Mouse (Mus musculus): ENCODE measurements around the gene Traf3ip3. TPM values are rescaled to one million over a fixed set of nuclear protein-coding genes. Genes with fewer than 3 reads are reported as not detected.
A peak's percentile ranks its signal among the peaks of the same experiment; 100 is the strongest.

The Traf3ip3 gene
- total and polyA plus RNA-seq, 2 experiments, result 0.65 to 0.88 TPM

GRCm38 (mm10) chr1:193230531-193230930, 29.0 kb upstream of the Traf3ip3 start:
- Histone ChIP-seq H3K79me2 (ENCODE audit: control insufficient read depth, insufficient read depth, low read length) (no peaks in the 10 kb centered on the region), H3K4me1 (ENCODE audit: control insufficient read depth, insufficient read depth, low read length) (peaks cover 20% of the 10 kb centered on the region), H3K27me3 (ENCODE audit: control insufficient read depth, insufficient read depth, low read length) (no peaks in the 10 kb centered on the region), H3K36me3 (ENCODE audit: control insufficient read depth, insufficient read depth, low read length) (peaks cover 8% of the 10 kb centered on the region; the same call in 1 of the 2 replicates), H3K27ac (replicated peaks; ENCODE audit: insufficient read depth, low read depth, low read length) (peak overlapping the region; percentile 90), H3K9ac (ENCODE audit: low read depth, low read length) (no peak overlapping the region), H3K4me3 (ENCODE audit: insufficient read depth, low read depth, low read length) (no peak overlapping the region)
- 9% methylated on average over 3 of the region's 3 CpGs for WGBS
- peak; percentile 89 for DNase-seq (ENCODE audit: extremely low read depth, low read depth, low spot score)
- TF ChIP-seq POLR2A (IDR thresholded peaks at IDR 0.05; ENCODE audit: extremely low read depth, insufficient read depth, low read length) (no peak), CTCF (IDR thresholded peaks at IDR 0.05; ENCODE audit: low read depth, low read length) (no peak)

GRCm38 (mm10) chr1:193229570-193229969, 28.1 kb upstream of the Traf3ip3 start:
- H3K36me3 ChIP-seq (ENCODE audit: control insufficient read depth, insufficient read depth, low read length), result peaks cover 7% of the 10 kb centered on the region; the same call in 1 of the 2 replicates
- H3K79me2 ChIP-seq (ENCODE audit: control insufficient read depth, insufficient read depth, low read length), result no peaks in the 10 kb centered on the region
- no peaks in the 10 kb centered on the region for H3K27me3 ChIP-seq (ENCODE audit: control insufficient read depth, insufficient read depth, low read length)
- peak overlapping the region; percentile 77 for H3K27ac ChIP-seq (replicated peaks; ENCODE audit: insufficient read depth, low read depth, low read length)
- WGBS, result 28% methylated on average over 5 of the region's 5 CpGs
- H3K4me3 ChIP-seq (ENCODE audit: insufficient read depth, low read depth, low read length), result no peak overlapping the region
- no peak overlapping the region for H3K9ac ChIP-seq (ENCODE audit: low read depth, low read length)
- no peak for TF ChIP-seq POLR2A (IDR thresholded peaks at IDR 0.05; ENCODE audit: extremely low read depth, insufficient read depth, low read length)
- no peak for TF ChIP-seq CTCF (IDR thresholded peaks at IDR 0.05; ENCODE audit: low read depth, low read length)
- DNase-seq (ENCODE audit: extremely low read depth, low read depth, low spot score), result peak; percentile 93
- peaks cover 23% of the 10 kb centered on the region for H3K4me1 ChIP-seq (ENCODE audit: control insufficient read depth, insufficient read depth, low read length)

DNA sequence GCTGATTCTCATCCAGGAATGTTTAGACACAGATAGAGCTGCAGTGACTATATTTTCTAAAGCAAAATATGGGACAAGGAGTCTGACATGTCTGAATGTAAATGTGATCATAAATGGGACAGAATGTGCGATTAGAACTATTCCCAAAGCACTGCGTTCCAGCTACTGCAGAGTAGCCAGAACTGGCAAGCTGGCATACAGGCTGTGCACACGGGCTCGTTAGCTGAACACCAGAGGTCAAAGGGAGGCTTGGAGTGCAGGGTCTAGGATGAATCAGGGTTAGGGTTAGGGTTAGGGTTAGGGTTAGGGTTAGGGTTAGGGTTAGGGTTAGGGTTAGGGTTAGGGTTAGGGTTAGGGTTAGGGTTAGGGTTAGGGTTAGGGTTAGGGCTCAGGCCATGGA, 26.0 kb upstream of the Traf3ip3 start:
- TF ChIP-seq CTCF (IDR thresholded peaks at IDR 0.05; ENCODE audit: low read depth, low read length) (no peak), POLR2A (IDR thresholded peaks at IDR 0.05; ENCODE audit: extremely low read depth, insufficient read depth, low read length) (no peak)
- H3K36me3 ChIP-seq (ENCODE audit: control insufficient read depth, insufficient read depth, low read length), result peaks cover 15% of the 10 kb centered on the region
- no peak overlapping the region for H3K9ac ChIP-seq (ENCODE audit: low read depth, low read length)
- DNase-seq (ENCODE audit: extremely low read depth, low read depth, low spot score), result peak; percentile 85
- H3K27ac ChIP-seq (replicated peaks; ENCODE audit: insufficient read depth, low read depth, low read length), result peak overlapping the region; percentile 50; the same call in 1 of the 2 replicates
- H3K27me3 ChIP-seq (ENCODE audit: control insufficient read depth, insufficient read depth, low read length), result no peaks in the 10 kb centered on the region
- H3K4me3 ChIP-seq (ENCODE audit: insufficient read depth, low read depth, low read length), result no peak overlapping the region
- 17% methylated on average over 4 of the region's 4 CpGs for WGBS
- H3K4me1 ChIP-seq (ENCODE audit: control insufficient read depth, insufficient read depth, low read length), result peaks cover 23% of the 10 kb centered on the region
- no peaks in the 10 kb centered on the region for H3K79me2 ChIP-seq (ENCODE audit: control insufficient read depth, insufficient read depth, low read length)

DNA sequence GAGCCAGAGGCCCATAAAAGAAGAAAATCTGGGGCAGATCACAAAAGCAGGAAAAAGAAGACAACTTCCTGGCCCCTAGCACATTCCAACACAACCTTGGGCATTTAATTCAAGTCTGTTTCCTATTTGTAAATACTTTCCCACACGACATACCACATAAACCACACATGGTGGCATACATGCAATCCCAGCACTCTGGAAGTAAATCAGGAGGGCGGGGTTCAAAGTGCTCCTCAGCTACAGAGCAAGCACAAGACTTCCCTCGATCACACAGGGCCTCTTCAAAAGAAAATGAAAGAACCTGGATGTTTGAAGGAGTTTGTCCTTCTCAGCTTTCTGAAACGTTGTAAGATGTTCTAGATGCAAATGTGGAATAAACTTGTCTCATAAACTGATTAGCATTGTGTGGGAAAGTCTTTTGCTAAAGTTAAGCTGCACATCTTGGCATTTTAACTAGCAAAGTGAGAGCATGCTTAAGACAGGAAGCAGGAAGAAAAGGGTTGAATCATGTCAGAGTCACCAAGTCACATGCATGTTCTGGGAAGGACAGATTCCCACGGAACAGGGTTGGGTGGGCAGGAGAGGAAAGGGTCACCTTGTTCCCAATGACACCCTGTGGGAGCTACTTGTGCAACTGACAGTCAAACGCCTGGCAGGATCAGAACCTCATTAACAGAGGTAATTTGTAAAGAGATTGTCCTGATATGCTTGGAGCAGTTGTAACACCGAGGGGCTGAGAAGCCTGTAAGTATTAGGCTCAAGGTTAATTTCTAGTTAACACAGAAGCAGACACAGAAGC, 25.4 kb upstream of the Traf3ip3 start:
- Histone ChIP-seq H3K4me3 (ENCODE audit: insufficient read depth, low read depth, low read length) (no peak overlapping the region), H3K9ac (ENCODE audit: low read depth, low read length) (no peak overlapping the region)
- DNase-seq (ENCODE audit: extremely low read depth, low read depth, low spot score), result no peak

DNA sequence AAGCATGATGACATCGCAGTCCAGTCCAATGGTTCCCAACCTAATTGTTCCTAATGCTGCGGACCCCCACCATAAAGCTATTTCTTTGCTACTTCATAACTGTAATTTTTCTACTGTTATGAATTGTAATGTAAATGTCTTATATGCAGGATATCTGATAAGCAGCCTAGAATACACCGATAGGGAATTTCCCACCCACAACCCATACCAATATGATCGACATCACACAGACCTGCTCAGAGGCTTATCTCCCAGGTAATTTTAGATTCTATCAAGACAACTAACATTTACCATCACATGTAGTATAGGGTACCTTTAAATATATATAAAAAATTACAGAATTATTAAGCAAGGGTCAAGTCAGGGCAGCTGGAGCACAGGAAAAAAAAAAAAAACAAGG, 24.6 kb upstream of the Traf3ip3 start:
- Histone ChIP-seq H3K27ac (replicated peaks; ENCODE audit: insufficient read depth, low read depth, low read length) (no peak overlapping the region), H3K4me3 (ENCODE audit: insufficient read depth, low read depth, low read length) (no peak overlapping the region), H3K27me3 (ENCODE audit: control insufficient read depth, insufficient read depth, low read length) (no peaks in the 10 kb centered on the region), H3K79me2 (ENCODE audit: control insufficient read depth, insufficient read depth, low read length) (no peaks in the 10 kb centered on the region), H3K36me3 (ENCODE audit: control insufficient read depth, insufficient read depth, low read length) (peaks cover 26% of the 10 kb centered on the region), H3K9ac (ENCODE audit: low read depth, low read length) (no peak overlapping the region), H3K4me1 (ENCODE audit: control insufficient read depth, insufficient read depth, low read length) (peaks cover 19% of the 10 kb centered on the region)
- TF ChIP-seq CTCF (IDR thresholded peaks at IDR 0.05; ENCODE audit: low read depth, low read length), result no peak
- no peak for TF ChIP-seq POLR2A (IDR thresholded peaks at IDR 0.05; ENCODE audit: extremely low read depth, insufficient read depth, low read length)
- 93% methylated on average over 4 of the region's 4 CpGs for WGBS
- DNase-seq (ENCODE audit: extremely low read depth, low read depth, low spot score), result no peak

More for the DNA sequence above, 25.4 kb upstream of the Traf3ip3 start:
- peaks cover 23% of the 10 kb centered on the region for H3K4me1 ChIP-seq (ENCODE audit: control insufficient read depth, insufficient read depth, low read length)
- WGBS, result 45% methylated on average over 7 of the region's 7 CpGs
- no peak overlapping the region for H3K27ac ChIP-seq (replicated peaks; ENCODE audit: insufficient read depth, low read depth, low read length)
- TF ChIP-seq POLR2A (IDR thresholded peaks at IDR 0.05; ENCODE audit: extremely low read depth, insufficient read depth, low read length), result no peak
- TF ChIP-seq CTCF (IDR thresholded peaks at IDR 0.05; ENCODE audit: low read depth, low read length), result no peak
- peaks cover 20% of the 10 kb centered on the region for H3K36me3 ChIP-seq (ENCODE audit: control insufficient read depth, insufficient read depth, low read length)
- H3K79me2 ChIP-seq (ENCODE audit: control insufficient read depth, insufficient read depth, low read length), result no peaks in the 10 kb centered on the region
- no peaks in the 10 kb centered on the region for H3K27me3 ChIP-seq (ENCODE audit: control insufficient read depth, insufficient read depth, low read length)

GRCm38 (mm10) chr1:193225531-193225930, 24.0 kb upstream of the Traf3ip3 start:
- H3K27me3 ChIP-seq (ENCODE audit: control insufficient read depth, insufficient read depth, low read length), result no peaks in the 10 kb centered on the region
- WGBS, result 37% methylated on average over 3 of the region's 3 CpGs
- peak overlapping the region; percentile 25 for H3K27ac ChIP-seq (replicated peaks; ENCODE audit: insufficient read depth, low read depth, low read length)
- peak; percentile 72 for DNase-seq (ENCODE audit: extremely low read depth, low read depth, low spot score)
- no peaks in the 10 kb centered on the region for H3K79me2 ChIP-seq (ENCODE audit: control insufficient read depth, insufficient read depth, low read length)
- peaks cover 16% of the 10 kb centered on the region; the same call in 1 of the 2 replicates for H3K4me1 ChIP-seq (ENCODE audit: control insufficient read depth, insufficient read depth, low read length)
- no peak overlapping the region for H3K4me3 ChIP-seq (ENCODE audit: insufficient read depth, low read depth, low read length)
- TF ChIP-seq CTCF (IDR thresholded peaks at IDR 0.05; ENCODE audit: low read depth, low read length), result no peak
- TF ChIP-seq POLR2A (IDR thresholded peaks at IDR 0.05; ENCODE audit: extremely low read depth, insufficient read depth, low read length), result no peak
- peaks cover 32% of the 10 kb centered on the region for H3K36me3 ChIP-seq (ENCODE audit: control insufficient read depth, insufficient read depth, low read length)
- H3K9ac ChIP-seq (ENCODE audit: low read depth, low read length), result no peak overlapping the region

All from liver, adult 2 months (tissue).